ENCODE assay signal across 8 mouse cellular contexts in the genomic region with DNA sequence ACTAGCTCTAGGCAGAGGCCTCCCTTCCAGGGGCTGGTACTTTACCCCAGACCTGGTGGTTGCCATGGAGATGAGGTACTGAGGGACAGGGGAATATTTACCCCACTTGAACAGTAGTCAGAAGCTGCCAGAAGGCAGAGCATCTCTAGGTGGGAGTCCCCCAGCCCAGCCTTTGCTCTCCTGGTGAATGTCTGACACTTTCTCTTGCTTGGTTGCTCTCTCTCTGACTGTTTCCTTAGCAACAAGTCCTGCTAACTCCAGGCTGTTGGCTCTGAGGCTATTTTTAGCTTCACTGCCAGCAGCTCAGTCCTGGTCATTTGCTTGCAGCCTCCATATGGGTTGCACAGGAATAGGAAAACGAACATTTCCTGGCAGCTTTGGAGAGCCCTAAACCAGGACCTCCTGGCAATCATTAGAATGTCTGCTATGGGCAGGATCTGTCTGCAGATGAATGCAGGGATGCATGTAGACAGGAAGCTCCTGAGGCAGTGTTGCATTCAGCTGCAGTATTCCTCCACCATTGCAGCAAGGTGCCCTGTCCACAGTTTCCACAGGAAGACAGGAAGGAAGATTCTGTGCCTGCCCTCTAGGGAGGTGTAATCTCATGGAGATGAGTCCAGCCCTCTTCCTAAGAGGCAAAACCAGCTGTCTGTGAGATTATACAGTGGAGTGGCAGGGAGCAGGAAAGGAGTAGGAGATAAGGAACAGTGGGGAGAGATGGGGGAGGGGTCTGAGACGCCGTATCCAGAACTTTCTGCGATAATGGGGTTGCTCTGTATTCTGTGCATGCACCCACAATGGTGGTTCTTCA.
A peak's percentile ranks its signal among the peaks of the same experiment; 100 is the strongest.
DNase-seq lines count a peak whose midpoint lies in the region; ATAC-seq lines count a peak whose summit lies in the region.

No protein-coding gene starts in this region.

- DNase-seq in lung, adult 18-20 months = no peak
- peak; percentile 78 to 82 for DNase-seq in left cerebral cortex, adult 9 months (ENCODE audit: low spot score in 2 of 2)
- no peak for DNase-seq in thymus, postnatal 10 days (ENCODE audit: low spot score in 2 of 2)
- DNase-seq in thymus, postnatal 25 days = no peak

- ATAC-seq in lung, embryonic 15.5 days (ENCODE audit: borderline replicate concordance, extremely low read depth, low FRiP score, low TSS enrichment) = peak; percentile 41; the same call in 1 of the 2 replicates
- ATAC-seq in forebrain, embryonic 15.5 days (replicated peaks) = peak; percentile 72
- peak; percentile 27 for ATAC-seq in intestine, embryonic 15.5 days
- ATAC-seq in midbrain, embryonic 16.5 days = peak; percentile 86

- H3K4me3 ChIP-seq in lung, embryonic 15.5 days = no peak overlapping the region
- no peak overlapping the region for H3K4me3 ChIP-seq in forebrain, embryonic 15.5 days
- H3K4me3 ChIP-seq in intestine, embryonic 15.5 days (replicated peaks) = no peak overlapping the region
- no peak overlapping the region for H3K4me3 ChIP-seq in midbrain, embryonic 16.5 days (ENCODE audit: low read depth, low read length)

- H3K4me2 ChIP-seq in lung, embryonic 15.5 days = peak overlapping the region; percentile 1; the same call in 1 of the 2 replicates
- 0 out of 2 replicates have a peak overlapping the region, but pooled peaks have one; percentile 4 for H3K4me2 ChIP-seq in forebrain, embryonic 15.5 days (replicated peaks)
- no peak overlapping the region for H3K4me2 ChIP-seq in intestine, embryonic 15.5 days (replicated peaks)
- H3K4me2 ChIP-seq in midbrain, embryonic 16.5 days (ENCODE audit: low read length) = peak overlapping the region; percentile 36

- H3K36me3 ChIP-seq in lung, embryonic 15.5 days = peaks cover 10% of the 10 kb centered on the region
- no peaks in the 10 kb centered on the region for H3K36me3 ChIP-seq in forebrain, embryonic 15.5 days
- peaks cover 6% of the 10 kb centered on the region; the same call in 1 of the 2 replicates for H3K36me3 ChIP-seq in intestine, embryonic 15.5 days
- peaks cover 2% of the 10 kb centered on the region; the same call in 1 of the 2 replicates for H3K36me3 ChIP-seq in midbrain, embryonic 16.5 days (ENCODE audit: control insufficient read depth, insufficient read depth, low read length)

- H3K9ac ChIP-seq in lung, embryonic 15.5 days = no peak overlapping the region
- no peak overlapping the region for H3K9ac ChIP-seq in forebrain, embryonic 15.5 days (replicated peaks)
- H3K9ac ChIP-seq in intestine, embryonic 15.5 days = no peak overlapping the region
- H3K9ac ChIP-seq in midbrain, embryonic 16.5 days (ENCODE audit: low read depth, low read length) = peak overlapping the region; percentile 33

- no peaks in the 10 kb centered on the region for H3K9me3 ChIP-seq in lung, embryonic 15.5 days
- H3K9me3 ChIP-seq in forebrain, embryonic 15.5 days = no peaks in the 10 kb centered on the region
- no peaks in the 10 kb centered on the region for H3K9me3 ChIP-seq in intestine, embryonic 15.5 days
- H3K9me3 ChIP-seq in midbrain, embryonic 16.5 days (replicated peaks; ENCODE audit: control insufficient read depth, low read length, poor library complexity, severe bottlenecking) = no peaks in the 10 kb centered on the region

- H3K27ac ChIP-seq in lung, embryonic 15.5 days = peak overlapping the region; percentile 72
- peak overlapping the region; percentile 92 for H3K27ac ChIP-seq in forebrain, embryonic 15.5 days (replicated peaks)
- peak overlapping the region; percentile 64 for H3K27ac ChIP-seq in intestine, embryonic 15.5 days
- peak overlapping the region; percentile 96 for H3K27ac ChIP-seq in midbrain, embryonic 16.5 days (ENCODE audit: low read length)

- WGBS in lung, embryonic 15.5 days = 7% methylated on average over 4 of the region's 4 CpGs
- WGBS in forebrain, embryonic 15.5 days = 32% methylated on average over 4 of the region's 4 CpGs
- WGBS in intestine, embryonic 15.5 days = 24% methylated on average over 4 of the region's 4 CpGs
- WGBS in midbrain, embryonic 16.5 days = 14% methylated on average over 4 of the region's 4 CpGs

- H3K4me1 ChIP-seq in lung, embryonic 15.5 days = peaks cover 80% of the 10 kb centered on the region
- H3K4me1 ChIP-seq in forebrain, embryonic 15.5 days = peaks cover 78% of the 10 kb centered on the region
- peaks cover 62% of the 10 kb centered on the region for H3K4me1 ChIP-seq in intestine, embryonic 15.5 days (replicated peaks)
- H3K4me1 ChIP-seq in midbrain, embryonic 16.5 days (ENCODE audit: control insufficient read depth, insufficient read depth, low read length) = peaks cover 78% of the 10 kb centered on the region

- no peaks in the 10 kb centered on the region for H3K27me3 ChIP-seq in lung, embryonic 15.5 days
- H3K27me3 ChIP-seq in forebrain, embryonic 15.5 days = no peaks in the 10 kb centered on the region
- H3K27me3 ChIP-seq in intestine, embryonic 15.5 days (replicated peaks) = no peaks in the 10 kb centered on the region
- H3K27me3 ChIP-seq in midbrain, embryonic 16.5 days (ENCODE audit: control insufficient read depth, insufficient read depth, low read depth, low read length) = no peaks in the 10 kb centered on the region

Comparison
In these comparisons a context has a peak if more than half of its experiments do, and no peak if none do; other contexts are left out.
1. ATAC-seq: peak in every context shown above with its lines; median percentile 86 in midbrain, embryonic 16.5 days; 72 in forebrain, embryonic 15.5 days; 41 in lung, embryonic 15.5 days; 27 in intestine, embryonic 15.5 days.
2. DNase-seq: peak in left cerebral cortex, adult 9 months (2 of 2); none in lung, adult 18-20 months (0 of 2), thymus, postnatal 10 days (0 of 2) and thymus, postnatal 25 days (single experiment).
3. Peak in every context shown above with its lines, with median percentiles within 50 percentile points of each other: H3K27ac ChIP-seq.